Mouse (Mus musculus): ENCODE results near the gene Megf8. TPM values are rescaled to one million over a fixed set of nuclear protein-coding genes. Genes with fewer than 3 reads are reported as not detected.

Gene Megf8
- total RNA-seq, 1 experiment, result 47.5 TPM

- no peak for DNase-seq (ENCODE audit: low read depth, low spot score)
- no peak overlapping the region for H3K9ac ChIP-seq (ENCODE audit: insufficient read depth, low read depth, low read length, poor library complexity, severe bottlenecking)
- TF ChIP-seq CHD2 (IDR thresholded peaks at IDR 0.05; ENCODE audit: low read depth, low read length) (no peak), ZNF384 (IDR thresholded peaks at IDR 0.05; ENCODE audit: low read depth, low read length) (no peak), ZC3H11A (IDR thresholded peaks at IDR 0.05; ENCODE audit: borderline replicate concordance, low read depth, low read length) (no peak), MAFK (IDR thresholded peaks at IDR 0.05; ENCODE audit: insufficient read depth, low read depth, low read length) (no peak), HCFC1 (IDR thresholded peaks at IDR 0.05; ENCODE audit: borderline replicate concordance, insufficient read depth, low read length) (no peak)
- no peak overlapping the region for H3K4me3 ChIP-seq (ENCODE audit: insufficient read depth in 1 of 2, low read depth in 1 of 2, low read length in 2 of 2, poor library complexity in 1 of 2, severe bottlenecking in 1 of 2)
- peaks cover 3 to 13% of the 10 kb centered on the region in 2 experiments; a peak in 2 of 4 replicates for H3K4me1 ChIP-seq (ENCODE audit: control insufficient read depth in 2 of 2, insufficient read depth in 2 of 2, low read length in 2 of 2, poor library complexity in 1 of 2)
- no peaks in the 10 kb centered on the region for H3K9me3 ChIP-seq (ENCODE audit: control insufficient read depth, insufficient read depth, low read depth, low read length)
- peaks cover 57% of the 10 kb centered on the region for H3K36me3 ChIP-seq (ENCODE audit: control insufficient read depth, insufficient read depth, low read length, poor library complexity, severe bottlenecking)
- no peak overlapping the region for H3K27ac ChIP-seq (ENCODE audit: insufficient read depth, low read depth, low read length, poor library complexity, severe bottlenecking)
- in situ Hi-C loops (cut with MboI; ENCODE audit: low sequenced_read_pairs in 2 of 2, unreplicated experiment in 2 of 2), result no loop called here
These were observed 23.7 kb upstream of the Megf8 start for GRCm38 (mm10) chr7:25293191-25293739.

GRCm38 (mm10) chr7:25294495-25294894, 22.5 kb upstream of the Megf8 start:
- Histone ChIP-seq H3K27ac (ENCODE audit: insufficient read depth, low read depth, low read length, poor library complexity, severe bottlenecking) (no peak overlapping the region), H3K4me3 (ENCODE audit: insufficient read depth in 1 of 2, low read depth in 1 of 2, low read length in 2 of 2, poor library complexity in 1 of 2, severe bottlenecking in 1 of 2) (no peak overlapping the region), H3K4me1 (ENCODE audit: control insufficient read depth in 2 of 2, insufficient read depth in 2 of 2, low read length in 2 of 2, poor library complexity in 1 of 2) (peaks cover 3 to 13% of the 10 kb centered on the region in 2 experiments; a peak in 2 of 4 replicates), H3K9me3 (ENCODE audit: control insufficient read depth, insufficient read depth, low read depth, low read length) (no peaks in the 10 kb centered on the region), H3K9ac (ENCODE audit: insufficient read depth, low read depth, low read length, poor library complexity, severe bottlenecking) (no peak overlapping the region), H3K36me3 (ENCODE audit: control insufficient read depth, insufficient read depth, low read length, poor library complexity, severe bottlenecking) (peaks cover 47% of the 10 kb centered on the region)
- in situ Hi-C loops (cut with MboI; ENCODE audit: low sequenced_read_pairs in 2 of 2, unreplicated experiment in 2 of 2), result no loop called here
- no peak for DNase-seq (ENCODE audit: low read depth, low spot score)
- no peak for TF ChIP-seq CHD2 (IDR thresholded peaks at IDR 0.05; ENCODE audit: low read depth, low read length)
- no peak for TF ChIP-seq MAFK (IDR thresholded peaks at IDR 0.05; ENCODE audit: insufficient read depth, low read depth, low read length)
- TF ChIP-seq ZNF384 (IDR thresholded peaks at IDR 0.05; ENCODE audit: low read depth, low read length), result no peak
- no peak for TF ChIP-seq HCFC1 (IDR thresholded peaks at IDR 0.05; ENCODE audit: borderline replicate concordance, insufficient read depth, low read length)
- TF ChIP-seq ZC3H11A (IDR thresholded peaks at IDR 0.05; ENCODE audit: borderline replicate concordance, low read depth, low read length), result no peak

GRCm38 (mm10) chr7:25294960-25295722, 21.8 kb upstream of the Megf8 start:
- in situ Hi-C loops (cut with MboI; ENCODE audit: low sequenced_read_pairs in 2 of 2, unreplicated experiment in 2 of 2), result no loop called here
- H3K9ac ChIP-seq (ENCODE audit: insufficient read depth, low read depth, low read length, poor library complexity, severe bottlenecking), result no peak overlapping the region
- H3K4me1 ChIP-seq (ENCODE audit: control insufficient read depth in 2 of 2, insufficient read depth in 2 of 2, low read length in 2 of 2, poor library complexity in 1 of 2), result peaks cover 3 to 13% of the 10 kb centered on the region in 2 experiments; a peak in 2 of 4 replicates
- H3K27ac ChIP-seq (ENCODE audit: insufficient read depth, low read depth, low read length, poor library complexity, severe bottlenecking), result no peak overlapping the region
- H3K9me3 ChIP-seq (ENCODE audit: control insufficient read depth, insufficient read depth, low read depth, low read length), result no peaks in the 10 kb centered on the region
- DNase-seq (ENCODE audit: low read depth, low spot score), result no peak
- H3K4me3 ChIP-seq (ENCODE audit: insufficient read depth in 1 of 2, low read depth in 1 of 2, low read length in 2 of 2, poor library complexity in 1 of 2, severe bottlenecking in 1 of 2), result no peak overlapping the region
- peaks cover 44% of the 10 kb centered on the region for H3K36me3 ChIP-seq (ENCODE audit: control insufficient read depth, insufficient read depth, low read length, poor library complexity, severe bottlenecking)
- TF ChIP-seq ZC3H11A (IDR thresholded peaks at IDR 0.05; ENCODE audit: borderline replicate concordance, low read depth, low read length) (no peak), ZNF384 (IDR thresholded peaks at IDR 0.05; ENCODE audit: low read depth, low read length) (no peak), MAFK (IDR thresholded peaks at IDR 0.05; ENCODE audit: insufficient read depth, low read depth, low read length) (no peak), CHD2 (IDR thresholded peaks at IDR 0.05; ENCODE audit: low read depth, low read length) (no peak), HCFC1 (IDR thresholded peaks at IDR 0.05; ENCODE audit: borderline replicate concordance, insufficient read depth, low read length) (no peak)

- Histone ChIP-seq H3K4me3 (ENCODE audit: insufficient read depth in 1 of 2, low read depth in 1 of 2, low read length in 2 of 2, poor library complexity in 1 of 2, severe bottlenecking in 1 of 2) (peak overlapping the region; percentile 73 to 78), H3K9me3 (ENCODE audit: control insufficient read depth, insufficient read depth, low read depth, low read length) (no peaks in the 10 kb centered on the region), H3K4me1 (ENCODE audit: control insufficient read depth in 2 of 2, insufficient read depth in 2 of 2, low read length in 2 of 2, poor library complexity in 1 of 2) (peaks cover 7 to 10% of the 10 kb centered on the region in 2 experiments; a peak in 3 of 4 replicates), H3K9ac (ENCODE audit: insufficient read depth, low read depth, low read length, poor library complexity, severe bottlenecking) (peak overlapping the region; percentile 81), H3K27ac (ENCODE audit: insufficient read depth, low read depth, low read length, poor library complexity, severe bottlenecking) (0 out of 2 replicates have a peak overlapping the region, but pooled peaks have one; percentile 64), H3K36me3 (ENCODE audit: control insufficient read depth, insufficient read depth, low read length, poor library complexity, severe bottlenecking) (peaks cover 27% of the 10 kb centered on the region)
- no peak for TF ChIP-seq ZNF384 (IDR thresholded peaks at IDR 0.05; ENCODE audit: low read depth, low read length)
- no peak for TF ChIP-seq CHD2 (IDR thresholded peaks at IDR 0.05; ENCODE audit: low read depth, low read length)
- in situ Hi-C loops (cut with MboI; ENCODE audit: low sequenced_read_pairs in 2 of 2, unreplicated experiment in 2 of 2), result no loop called here
- DNase-seq (ENCODE audit: low read depth, low spot score), result no peak
These were observed 20.0 kb upstream of the Megf8 start for GRCm38 (mm10) chr7:25296945-25297453.
